Mouse (Mus musculus): ENCODE measurements around the gene Gtsf2.
A peak's percentile ranks its signal among the peaks of the same experiment; 100 is the strongest.
"Not testable (repeated sequence)": the region's sequence is repeated elsewhere in the genome, so short reads cannot be mapped to it uniquely, and the experiment has no call there.

Gtsf2 gene

DNA sequence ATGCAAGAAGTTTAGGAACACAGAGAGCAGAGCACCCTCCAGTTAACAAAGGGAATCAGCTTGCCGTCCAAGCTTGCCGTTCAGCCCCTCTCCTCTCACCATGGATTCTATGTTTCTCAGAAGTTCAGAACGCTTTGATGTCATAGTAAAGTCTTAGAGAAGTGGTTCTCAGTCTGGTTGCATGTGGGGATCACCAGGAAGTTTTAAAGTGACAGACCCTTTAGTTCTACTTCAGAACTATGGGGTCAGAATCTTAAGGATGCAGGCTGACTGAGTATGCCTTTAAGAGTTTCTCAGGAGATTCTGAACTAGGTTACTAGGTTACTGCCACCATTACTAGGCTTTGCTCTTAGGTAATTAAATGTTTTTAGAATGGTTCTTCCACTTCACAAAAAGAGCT lies at the start of gene Gtsf2:
Gene Gtsf2 (minus strand): TSS at position 101 of the 400 bp plus-strand sequence.
- no peak for ATAC-seq (ENCODE audit: low TSS enrichment)

GRCm38 (mm10) chr15:103496204-103497140 lies 48.2 kb upstream of the Gtsf2 start:
- no peak for ATAC-seq (ENCODE audit: low TSS enrichment)

GRCm38 (mm10) chr15:103488336-103488735 lies 40.1 kb upstream of the Gtsf2 start:
- no peak for ATAC-seq (ENCODE audit: low TSS enrichment)

- no peak for ATAC-seq (ENCODE audit: low TSS enrichment)
These were observed 38.4 kb upstream of the Gtsf2 start for GRCm38 (mm10) chr15:103486658-103487057.

DNA sequence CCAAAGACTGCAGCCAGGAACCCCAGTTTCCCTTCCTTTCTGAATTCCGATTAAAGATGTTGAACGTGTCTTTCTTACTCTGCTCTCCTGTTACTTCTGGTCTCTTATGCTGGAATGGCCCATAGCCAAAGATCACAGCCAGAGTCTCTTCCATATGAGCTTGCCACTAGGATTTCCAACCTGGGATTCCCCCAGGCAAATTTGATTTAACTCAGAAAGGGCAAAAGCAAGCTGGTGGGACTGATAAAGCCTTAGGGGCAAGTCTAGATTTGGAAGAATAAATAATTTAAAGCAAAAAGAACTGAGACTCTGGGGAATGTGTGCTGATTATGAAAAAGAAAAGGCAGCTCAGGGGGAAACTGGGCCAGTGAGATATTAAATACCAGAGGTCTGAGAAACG lies 36.8 kb upstream of the Gtsf2 start:
- no peak for ATAC-seq (ENCODE audit: low TSS enrichment)

DNA sequence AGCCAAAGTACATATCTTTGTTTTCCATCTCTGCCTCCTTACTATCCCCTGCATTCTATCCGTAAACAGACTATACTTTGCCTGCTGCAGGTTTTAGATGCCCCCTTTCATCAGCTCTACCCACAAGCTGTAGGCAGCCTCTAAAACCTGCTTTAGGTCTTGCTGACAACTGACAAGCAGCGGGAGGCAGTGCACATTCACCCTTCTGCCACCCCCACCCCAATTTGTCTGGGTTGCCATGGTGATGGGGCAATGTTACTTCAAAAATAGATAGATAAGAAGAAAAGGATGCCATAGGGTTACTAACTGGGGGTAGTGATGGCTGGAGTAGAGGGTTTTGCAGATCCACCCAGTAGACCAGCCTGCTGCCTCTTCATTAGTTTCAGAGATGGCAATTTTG lies 36.2 kb upstream of the Gtsf2 start:
- ATAC-seq (ENCODE audit: low TSS enrichment), result no peak

DNA sequence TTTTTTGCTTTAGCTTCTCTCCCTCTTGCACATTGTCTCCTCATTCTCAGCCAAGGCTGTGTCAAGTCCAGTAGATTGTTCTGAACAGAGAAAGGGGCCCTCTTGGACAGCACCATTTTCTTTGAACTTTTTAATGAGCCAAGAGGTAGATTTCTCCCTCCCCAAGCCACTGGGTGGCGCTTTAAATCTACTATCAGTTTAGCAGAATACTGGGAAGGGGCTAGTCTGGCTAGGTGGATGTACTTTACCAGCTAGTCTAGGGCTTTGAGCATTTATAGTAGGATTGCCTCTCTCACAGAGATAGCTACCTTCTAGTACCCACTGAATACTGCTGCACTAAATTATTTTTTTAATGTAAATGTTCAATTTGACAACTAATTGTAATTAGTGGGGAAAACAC lies 34.2 kb upstream of the Gtsf2 start:
- ATAC-seq (ENCODE audit: low TSS enrichment), result no peak

- no peak for ATAC-seq (ENCODE audit: low TSS enrichment)
These were observed 31.9 kb upstream of the Gtsf2 start for GRCm38 (mm10) chr15:103480129-103480528.

- no peak for ATAC-seq (ENCODE audit: low TSS enrichment)
These were observed 30.9 kb upstream of the Gtsf2 start for GRCm38 (mm10) chr15:103479080-103479606.

GRCm38 (mm10) chr15:103473769-103474168 lies 25.5 kb upstream of the Gtsf2 start:
- ATAC-seq (ENCODE audit: low TSS enrichment), result no peak

- peak; percentile 77 for ATAC-seq (ENCODE audit: low TSS enrichment)
These were observed 24.9 kb upstream of the Gtsf2 start for GRCm38 (mm10) chr15:103473182-103473581.

GRCm38 (mm10) chr15:103472265-103472664 lies 24.0 kb upstream of the Gtsf2 start:
- ATAC-seq (ENCODE audit: low TSS enrichment), result no peak

DNA sequence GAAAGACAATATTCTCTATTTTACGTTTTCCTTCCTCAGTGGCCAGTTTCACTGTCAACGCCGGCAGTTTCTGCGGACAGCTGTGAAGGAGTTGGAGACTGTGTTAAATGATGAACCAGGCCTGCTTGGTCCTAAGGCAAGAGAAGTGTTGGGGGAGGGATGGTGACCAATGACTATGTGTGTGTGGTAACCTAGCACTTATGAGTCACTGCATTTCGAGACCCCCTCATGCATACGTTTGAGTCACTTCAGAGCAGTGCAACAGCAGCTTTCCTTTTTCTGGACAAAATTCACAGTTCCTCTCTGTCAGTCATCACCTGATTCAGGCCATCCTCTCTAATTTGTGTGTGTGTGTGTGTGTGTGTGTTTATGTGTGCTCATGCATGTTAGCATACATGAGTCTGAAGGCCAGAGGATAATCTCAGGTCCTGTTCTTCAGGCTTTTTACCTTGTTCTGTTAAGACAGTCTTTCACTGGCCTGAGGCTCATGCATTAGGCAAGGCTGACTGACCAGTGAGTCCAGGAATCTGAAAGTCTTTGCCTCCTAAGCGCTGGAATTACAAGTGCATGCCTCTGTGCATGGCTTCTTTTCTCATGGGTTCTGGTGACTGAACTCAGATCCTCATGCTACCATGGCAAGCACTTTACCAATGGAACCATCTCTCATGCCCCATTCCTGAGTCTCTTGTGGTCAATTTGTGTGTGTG lies 23.4 kb upstream of the Gtsf2 start:
- no peak for ATAC-seq (ENCODE audit: low TSS enrichment)

GRCm38 (mm10) chr15:103462539-103463261 lies 14.4 kb upstream of the Gtsf2 start:
- no peak for ATAC-seq (ENCODE audit: low TSS enrichment)

GRCm38 (mm10) chr15:103454449-103454848 lies 6.2 kb upstream of the Gtsf2 start:
- ATAC-seq (ENCODE audit: low TSS enrichment), result no peak

- no peak; the same call in 1 of the 2 replicates for ATAC-seq (ENCODE audit: low TSS enrichment)
These were observed 5.4 kb upstream of the Gtsf2 start, which contains the start of gene Nckap1l for GRCm38 (mm10) chr15:103453551-103454218. Gene Nckap1l, plus strand, starts transcription at chr15:103453794.

- ATAC-seq (ENCODE audit: low TSS enrichment), result not testable (repeated sequence)
These were observed 2.3 kb downstream of the Gtsf2 start for GRCm38 (mm10) chr15:103445966-103446365.

- ATAC-seq (ENCODE audit: low TSS enrichment), result no peak
These were observed 18.0 kb downstream of the Gtsf2 start, which contains the start of gene Gtsf1 for GRCm38 (mm10) chr15:103430241-103430640. Gene Gtsf1, minus strand, starts transcription at chr15:103430470.

GRCm38 (mm10) chr15:103427017-103427416 lies 21.3 kb downstream of the Gtsf2 start:
- ATAC-seq (ENCODE audit: low TSS enrichment), result no peak

GRCm38 (mm10) chr15:103405586-103405985 lies 42.7 kb downstream of the Gtsf2 start:
- ATAC-seq (ENCODE audit: low TSS enrichment), result not testable (repeated sequence)

GRCm38 (mm10) chr15:103401361-103401760 lies 46.9 kb downstream of the Gtsf2 start:
- no peak for ATAC-seq (ENCODE audit: low TSS enrichment)

Measured in frontal cortex, adult (tissue).